Mouse (Mus musculus) CH12.LX (cell line): ENCODE data around the gene Vps72. TPM values are rescaled to one million over a fixed set of nuclear protein-coding genes. Genes with fewer than 3 reads are reported as not detected.

Source experiments
- DNase-seq: peaks from one replicate; pipeline ENCODE4 v3.0.0-alpha.2; 2013; ENCODE audit errors: extremely low read depth
- H3K27ac ChIP-seq: 2 replicates; pipeline ENCODE4 v1.5.1; 2012; ENCODE audit warnings: low read depth, mild to moderate bottlenecking, control low read depth, moderate library complexity; ENCODE audit not compliant: insufficient read depth
- H3K27me3 ChIP-seq: replicated peaks from 2 replicates; pipeline ENCODE3; 2012; ENCODE audit warnings: inconsistent platforms
- H3K36me3 ChIP-seq, 2 experiments: replicated peaks in 1 of 2; 2 replicates each; pipeline versions ENCODE3 to v1.6.1; 2012; ENCODE audit warnings: inconsistent platforms in 1 of 2, low read length in 1 of 2, mild to moderate bottlenecking in 1 of 2, mixed read lengths in 1 of 2, moderate library complexity in 1 of 2; ENCODE audit not compliant: control insufficient read depth in 1 of 2, insufficient read depth in 1 of 2
- H3K4me1 ChIP-seq, 2 experiments: 2 replicates each; pipeline ENCODE4 v1.6.1; 2012; ENCODE audit warnings: inconsistent platforms in 1 of 2, moderate library complexity in 1 of 2; ENCODE audit not compliant: insufficient read depth in 2 of 2, control insufficient read depth in 1 of 2
- H3K4me2 ChIP-seq: 2 replicates; pipeline ENCODE4 v1.6.1; 2012; ENCODE audit warnings: low read depth, mild to moderate bottlenecking, control low read depth; ENCODE audit not compliant: poor library complexity, insufficient read depth, severe bottlenecking
- H3K4me3 ChIP-seq, 3 experiments: fragments of 150-350 bp in 1 of 3; sonication (generic) in 1 of 3; replicated peaks in 1 of 3; 2 replicates each; pipeline versions ENCODE3 to v1.5.1; 2011 to 2012; ENCODE audit warnings: low read depth in 2 of 3, low read length in 2 of 3, mild to moderate bottlenecking in 2 of 3, moderate library complexity in 2 of 3, control low read depth in 1 of 3, improper control_type of control experiment in 1 of 3, inconsistent platforms in 1 of 3, mixed read lengths in 1 of 3; ENCODE audit not compliant: poor library complexity in 1 of 3
- H3K79me2 ChIP-seq: replicated peaks from 2 replicates; pipeline ENCODE4 v1.6.1; 2012; ENCODE audit warnings: mild to moderate bottlenecking, moderate library complexity; ENCODE audit not compliant: control insufficient read depth, poor library complexity, insufficient read depth, severe bottlenecking; ENCODE audit errors: extremely low read depth
- H3K9ac ChIP-seq: 2 replicates; pipeline ENCODE4 v1.6.1; 2012; ENCODE audit warnings: low read depth, mild to moderate bottlenecking, control low read depth, moderate library complexity; ENCODE audit not compliant: insufficient read depth
- H3K9me3 ChIP-seq: replicated peaks from 2 replicates; pipeline ENCODE3; 2012; ENCODE audit warnings: low read length, inconsistent platforms, mixed read lengths
- BHLHE40 ChIP-seq: IDR thresholded peaks from 2 replicates; pipeline ENCODE4 v1.6.1; 2011; ENCODE audit warnings: mild to moderate bottlenecking, low read depth, low read length, improper control_type of control experiment
- CHD1 ChIP-seq: IDR thresholded peaks from 2 replicates; pipeline ENCODE4 v1.6.1; 2012; ENCODE audit warnings: low read depth, low read length, improper control_type of control experiment, inconsistent platforms
- CHD2 ChIP-seq: IDR thresholded peaks from 2 replicates; pipeline ENCODE4 v1.6.1; 2011; ENCODE audit warnings: low read length, improper control_type of control experiment
- CTCF ChIP-seq, 2 experiments: IDR thresholded peaks in 1 of 2; conservative IDR thresholded peaks in 1 of 2; 2 replicates each; pipeline ENCODE4 v1.5.1; 2011 to 2012; ENCODE audit warnings: low read depth in 2 of 2, low read length in 2 of 2, improper control_type of control experiment in 1 of 2, inconsistent platforms in 1 of 2, mild to moderate bottlenecking in 1 of 2, moderate library complexity in 1 of 2
- E2F4 ChIP-seq: IDR thresholded peaks from 2 replicates; pipeline ENCODE4 v1.6.1; 2011; ENCODE audit warnings: low read depth, low read length, improper control_type of control experiment; ENCODE audit not compliant: insufficient replicate concordance
- ELF1 ChIP-seq: IDR thresholded peaks from 2 replicates; pipeline ENCODE4 v1.6.1; 2014; ENCODE audit warnings: low read depth, mild to moderate bottlenecking, inconsistent platforms, low read length, improper control_type of control experiment
- EP300 ChIP-seq: IDR thresholded peaks from 2 replicates; pipeline ENCODE4 v1.6.1; 2011; ENCODE audit warnings: low read length, improper control_type of control experiment
- ETS1 ChIP-seq: conservative IDR thresholded peaks from 2 replicates; pipeline ENCODE4 v1.6.1; 2012; ENCODE audit warnings: low read depth, mild to moderate bottlenecking, inconsistent platforms, low read length, improper control_type of control experiment, moderate library complexity
- GABPA ChIP-seq: IDR thresholded peaks from 2 replicates; pipeline ENCODE4 v1.6.1; 2012; ENCODE audit warnings: low read depth, low read length, improper control_type of control experiment, inconsistent platforms; ENCODE audit not compliant: insufficient replicate concordance
- HCFC1 ChIP-seq: IDR thresholded peaks from 2 replicates; pipeline ENCODE4 v1.6.1; 2012; ENCODE audit warnings: low read depth, mild to moderate bottlenecking, inconsistent platforms, low read length, improper control_type of control experiment
- IRF4 ChIP-seq: IDR thresholded peaks from 2 replicates; pipeline ENCODE4 v1.6.1; 2014; ENCODE audit warnings: low read depth, mild to moderate bottlenecking, inconsistent platforms, low read length, improper control_type of control experiment
- JUN ChIP-seq: IDR thresholded peaks from 2 replicates; pipeline ENCODE4 v1.6.1; 2011; ENCODE audit warnings: low read depth, mild to moderate bottlenecking, low read length, improper control_type of control experiment, moderate library complexity; ENCODE audit not compliant: insufficient read depth
- JUND ChIP-seq: conservative IDR thresholded peaks from 2 replicates; pipeline ENCODE4 v1.6.1; 2011; ENCODE audit warnings: low read depth, low read length, improper control_type of control experiment
- KAT2A ChIP-seq: IDR thresholded peaks from 2 replicates; pipeline ENCODE4 v1.6.1; 2012; ENCODE audit warnings: low read length, improper control_type of control experiment, inconsistent platforms; ENCODE audit not compliant: insufficient replicate concordance
- MAFK ChIP-seq: IDR thresholded peaks from 2 replicates; pipeline ENCODE4 v1.6.1; 2011; ENCODE audit warnings: low read length, improper control_type of control experiment; ENCODE audit not compliant: insufficient replicate concordance
- MAX ChIP-seq: IDR thresholded peaks from 2 replicates; pipeline ENCODE4 v1.6.1; 2011; ENCODE audit warnings: low read length, improper control_type of control experiment
- MAZ ChIP-seq: IDR thresholded peaks from 2 replicates; pipeline ENCODE4 v1.6.1; 2012; ENCODE audit warnings: low read depth, mild to moderate bottlenecking, inconsistent platforms, low read length, improper control_type of control experiment, moderate library complexity
- MEF2A ChIP-seq: IDR thresholded peaks from 2 replicates; pipeline ENCODE4 v1.6.1; 2014; ENCODE audit warnings: low read depth, mild to moderate bottlenecking, inconsistent platforms, low read length, improper control_type of control experiment, borderline replicate concordance
- MXI1 ChIP-seq: IDR thresholded peaks from 2 replicates; pipeline ENCODE4 v1.6.1; 2011; ENCODE audit warnings: mild to moderate bottlenecking, low read depth, low read length, improper control_type of control experiment
- MYC ChIP-seq: IDR thresholded peaks from 2 replicates; pipeline ENCODE4 v1.6.1; 2011; ENCODE audit warnings: low read depth, mild to moderate bottlenecking, improper control_type of control experiment, low read length
- NELFE ChIP-seq: IDR thresholded peaks from 2 replicates; pipeline ENCODE4 v1.6.1; 2011; ENCODE audit warnings: low read depth, low read length, improper control_type of control experiment
- NRF1 ChIP-seq: IDR thresholded peaks from 2 replicates; pipeline ENCODE4 v1.6.1; 2014; ENCODE audit warnings: low read depth, mild to moderate bottlenecking, inconsistent platforms, low read length, improper control_type of control experiment, moderate library complexity
- PAX5 ChIP-seq: IDR thresholded peaks from 2 replicates; pipeline ENCODE4 v1.6.1; 2012; ENCODE audit warnings: low read length, inconsistent platforms, mixed read lengths
- POLR2A ChIP-seq: IDR thresholded peaks from 2 replicates; pipeline ENCODE4 v1.6.1; 2011; ENCODE audit warnings: low read depth, mild to moderate bottlenecking, improper control_type of control experiment, low read length
- POLR2AphosphoS2 ChIP-seq: IDR thresholded peaks from 2 replicates; pipeline ENCODE4 v1.6.1; 2011; ENCODE audit warnings: low read depth, low read length, improper control_type of control experiment
- RAD21 ChIP-seq: IDR thresholded peaks from 2 replicates; pipeline ENCODE4 v1.6.1; 2011; ENCODE audit warnings: low read depth, mild to moderate bottlenecking, low read length, improper control_type of control experiment, moderate library complexity
- RCOR1 ChIP-seq: conservative IDR thresholded peaks from 2 replicates; pipeline ENCODE4 v1.6.1; 2012; ENCODE audit warnings: low read depth, mild to moderate bottlenecking, inconsistent platforms, low read length, improper control_type of control experiment
- SIN3A ChIP-seq: IDR thresholded peaks from 2 replicates; pipeline ENCODE4 v1.6.1; 2012; ENCODE audit warnings: low read length, improper control_type of control experiment, inconsistent platforms
- SMC3 ChIP-seq: IDR thresholded peaks from 2 replicates; pipeline ENCODE4 v1.6.1; 2011; ENCODE audit warnings: low read depth, low read length, improper control_type of control experiment
- TBP ChIP-seq: conservative IDR thresholded peaks from 2 replicates; pipeline ENCODE4 v1.6.1; 2011; ENCODE audit warnings: low read depth, low read length, improper control_type of control experiment
- TCF12 ChIP-seq: IDR thresholded peaks from 2 replicates; pipeline ENCODE4 v1.6.1; 2014; ENCODE audit warnings: low read depth, mild to moderate bottlenecking, inconsistent platforms, low read length, improper control_type of control experiment
- UBTF ChIP-seq: IDR thresholded peaks from 2 replicates; pipeline ENCODE4 v1.6.1; 2012; ENCODE audit warnings: low read depth, mild to moderate bottlenecking, inconsistent platforms, low read length, improper control_type of control experiment, moderate library complexity
- USF1 ChIP-seq: IDR thresholded peaks from 2 replicates; pipeline ENCODE4 v1.6.1; 2014; ENCODE audit warnings: low read depth, mild to moderate bottlenecking, inconsistent platforms, low read length, improper control_type of control experiment
- USF2 ChIP-seq: conservative IDR thresholded peaks from 2 replicates; pipeline ENCODE4 v1.6.1; 2011; ENCODE audit warnings: low read depth, low read length, improper control_type of control experiment
- ZC3H11A ChIP-seq: IDR thresholded peaks from 2 replicates; pipeline ENCODE4 v1.6.1; 2012; ENCODE audit warnings: low read depth, mild to moderate bottlenecking, inconsistent platforms, low read length, improper control_type of control experiment
- ZKSCAN1 ChIP-seq: IDR thresholded peaks from 2 replicates; pipeline ENCODE4 v1.6.1; 2012; ENCODE audit warnings: low read depth, inconsistent platforms, low read length, improper control_type of control experiment, borderline replicate concordance
- ZMIZ1 ChIP-seq: IDR thresholded peaks from 2 replicates; pipeline ENCODE4 v1.6.1; 2012; ENCODE audit warnings: low read depth, mild to moderate bottlenecking, inconsistent platforms, low read length, improper control_type of control experiment
- ZNF384 ChIP-seq: IDR thresholded peaks from 2 replicates; pipeline ENCODE4 v1.6.1; 2012; ENCODE audit warnings: low read depth, low read length, improper control_type of control experiment, inconsistent platforms
- dilution Hi-C: fragments of 300-500 bp; cut with MboI; formaldehyde crosslinking; loops from 2 replicates; pipeline ENCODE4 v1.14.3; 2020; ENCODE audit warnings: low sequenced_read_pairs; ENCODE audit not compliant: extremely low pct_unique_long_range_greater_than_20kb, extremely low pct_ligation_motif_present
- in situ Hi-C: fragments of 300-500 bp; cut with MboI; formaldehyde crosslinking; loops from 3 replicates; pipeline ENCODE4 v1.14.3; 2019; ENCODE audit warnings: low sequenced_read_pairs, low pct_ligation_motif_present, low pct_unique_long_range_greater_than_20kb, mixed read lengths
- polyA plus RNA-seq: library from polyadenylated mRNA; unstranded; fragments of >175 nt; gene quantifications from 2 replicates; pipeline ENCODE4 v1.2.1, GENCODE M21; 2012; ENCODE audit warnings: low read depth; ENCODE audit not compliant: insufficient read length
- total RNA-seq, 2 experiments: library from RNA; depleted of rRNA; stranded (reverse); fragments of 300-350 nt in 1 of 2; fragments of >200 nt in 1 of 2; gene quantifications; 2 replicates each; pipeline ENCODE4 v1.2.3; 2012 to 2014

The Vps72 gene
- total and polyA plus RNA-seq, 3 experiments, result 33.5 to 54.4 (median 34.1) TPM

- Histone ChIP-seq H3K36me3 (peaks cover 19 to 20% of the 10 kb centered on the region in 2 experiments), H3K27ac (peak within 1 kb of the TSS; percentile 81), H3K4me3 (peak within 1 kb of the TSS; percentile 51 to 65 (median 61)), H3K4me1 (peaks cover 11 to 29% of the 10 kb centered on the region in 2 experiments), H3K4me2 (peak within 1 kb of the TSS; percentile 69), H3K27me3 (no peaks in the 10 kb centered on the region), H3K9me3 (no peaks in the 10 kb centered on the region), H3K79me2 (0 out of 2 replicates have a peak, but pooled peaks cover 2% of the 10 kb centered on the region)
- peak; percentile 83 for DNase-seq
- in situ Hi-C loops, result loop anchor here (10.0 kb wide), 1 partner anchor 73 kb away; the partner anchor contains the start of gene Gabpb2
- TF ChIP-seq PAX5, result no peak
- TF ChIP-seq BHLHE40, result no peak
- 0 out of 2 replicates have a peak, but pooled peaks have one; percentile 27 for TF ChIP-seq RCOR1
- TF ChIP-seq USF2, result no peak
- no peak for TF ChIP-seq CHD2
- 0 out of 2 replicates have a peak, but pooled peaks have one; percentile 18 for TF ChIP-seq ZNF384
- TF ChIP-seq MAFK, result no peak
- TF ChIP-seq MEF2A, result no peak
- no peak for TF ChIP-seq SMC3
- TF ChIP-seq ZC3H11A, result no peak
- TF ChIP-seq SIN3A, result peak; percentile 76; the same call in 1 of the 2 replicates
- TF ChIP-seq USF1, result no peak
- no peak for TF ChIP-seq E2F4
- TF ChIP-seq RAD21, result no peak
- TF ChIP-seq IRF4, result no peak
- 0 out of 2 replicates have a peak, but pooled peaks have one; percentile 44 for TF ChIP-seq MAX
- TF ChIP-seq JUND, result no peak
- 0 out of 2 replicates have a peak, but pooled peaks have one; percentile 22 for TF ChIP-seq NRF1
- 0 out of 2 replicates have a peak, but pooled peaks have one; percentile 19 for TF ChIP-seq TBP
- peak; percentile 67 for TF ChIP-seq NELFE
- no peak for TF ChIP-seq JUN
- peak; percentile 61 for TF ChIP-seq TCF12
- 0 out of 2 replicates have a peak, but pooled peaks have one; percentile 45 for TF ChIP-seq KAT2A
- no peak for TF ChIP-seq POLR2AphosphoS2
- no peak for TF ChIP-seq ETS1
- peak; percentile 86 for TF ChIP-seq POLR2A
- TF ChIP-seq MXI1, result peak; percentile 23; the same call in 1 of the 2 replicates
- TF ChIP-seq CTCF (conservative IDR thresholded peaks at IDR 0.05 in 1 of 2, IDR thresholded peaks at IDR 0.05 in 1 of 2; ENCODE audit: low read depth in 2 of 2, low read length in 2 of 2), result no peak
- no peak; the same call in none of the 2 replicates for TF ChIP-seq UBTF
- TF ChIP-seq GABPA, result no peak
- no peak for TF ChIP-seq CHD1
- peak; percentile 65; the same call in 1 of the 2 replicates for TF ChIP-seq MAZ
- no peak for TF ChIP-seq ZMIZ1
- peak; percentile 21; the same call in 1 of the 2 replicates for TF ChIP-seq EP300
- TF ChIP-seq HCFC1, result peak; percentile 47; the same call in 1 of the 2 replicates
- TF ChIP-seq ELF1, result peak; percentile 48; the same call in 1 of the 2 replicates
- no peak for TF ChIP-seq ZKSCAN1
- no peak for TF ChIP-seq MYC
- TF ChIP-seq, all 38 proteins: peak for 15
- peak within 1 kb of the TSS; percentile 72 for H3K9ac ChIP-seq
- dilution Hi-C loops, result no loop called here
Observed at GRCm38 (mm10) chr3:95141952-95142616, 31.3 kb downstream of the Vps72 start, which contains the start of gene Tnfaip8l2. Gene Tnfaip8l2 (minus strand): TSS chr3:95142360.
